Mouse (Mus musculus): ENCODE data around the gene Col7a1.

Col7a1 gene

DNA sequence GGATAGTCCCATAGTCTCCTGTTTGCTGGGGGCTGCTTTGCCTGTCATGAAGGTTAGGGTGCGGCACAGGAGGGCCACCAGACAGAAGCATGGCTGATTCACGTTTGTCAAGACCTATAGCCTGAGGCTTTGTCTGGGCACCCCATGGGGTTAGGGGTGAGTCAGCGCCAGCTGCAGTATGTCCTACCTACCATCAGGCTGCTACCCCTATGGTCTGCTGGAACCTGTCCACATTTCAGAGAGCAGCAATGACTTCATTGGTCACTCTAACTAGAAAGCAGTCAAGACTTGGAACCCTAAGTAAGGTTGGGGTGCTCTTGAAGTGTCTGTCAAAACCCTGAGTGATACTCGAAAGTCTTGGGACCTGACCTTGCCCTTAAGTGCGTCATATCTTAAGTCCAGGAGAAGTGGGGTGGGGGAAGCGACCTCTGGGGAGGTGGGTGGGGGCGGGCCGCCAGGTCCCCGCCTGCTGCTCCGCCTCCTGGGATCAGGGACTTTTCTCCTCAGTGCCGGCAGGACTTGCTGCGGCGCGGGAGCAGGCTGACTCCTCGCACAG, at the start of gene Col7a1:
Col7a1 (plus strand) TSS at position 506 of the 556 bp plus-strand sequence.
- no peak for DNase-seq

DNA sequence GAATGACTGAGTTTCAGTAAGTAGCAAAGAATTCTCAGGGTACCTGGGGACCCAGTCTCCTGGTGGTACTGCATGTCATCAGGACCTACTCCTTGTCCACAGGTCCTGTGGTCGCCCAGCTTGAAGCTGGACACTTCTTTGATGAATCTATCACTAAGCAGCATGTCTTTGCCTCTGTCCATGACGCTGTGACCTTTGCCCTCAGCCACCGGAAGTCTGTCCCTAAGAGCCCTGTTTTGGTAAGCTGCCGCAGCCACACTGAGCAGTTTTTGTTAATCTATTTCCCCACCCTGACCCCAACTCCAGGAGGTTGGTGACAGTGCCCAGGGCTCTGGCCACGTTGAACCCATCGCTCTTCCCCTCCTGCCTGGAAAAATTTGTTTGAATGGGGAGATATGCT, 41.1 kb upstream of the Col7a1 start:
- no peak for DNase-seq

DNA sequence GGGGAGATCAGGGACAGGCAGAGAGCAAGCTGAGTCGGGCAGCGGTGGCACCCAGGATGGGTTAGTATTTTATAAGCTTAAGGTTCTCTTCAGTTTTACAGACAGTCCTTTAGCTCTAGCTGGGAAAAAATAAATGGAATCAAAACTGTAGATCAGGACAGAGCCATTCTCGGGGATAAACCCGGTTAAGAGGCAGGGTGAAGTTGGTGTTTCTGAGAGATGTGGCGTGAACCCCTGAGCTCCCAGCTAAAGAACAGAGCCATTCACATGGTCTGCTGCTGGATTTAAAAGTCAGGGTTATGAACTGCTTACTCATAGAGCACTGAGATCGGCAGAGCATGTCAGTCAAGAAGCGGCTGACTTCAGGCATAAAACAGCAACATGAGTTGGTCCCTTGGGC, 40.2 kb upstream of the Col7a1 start:
- DNase-seq, result no peak

DNA sequence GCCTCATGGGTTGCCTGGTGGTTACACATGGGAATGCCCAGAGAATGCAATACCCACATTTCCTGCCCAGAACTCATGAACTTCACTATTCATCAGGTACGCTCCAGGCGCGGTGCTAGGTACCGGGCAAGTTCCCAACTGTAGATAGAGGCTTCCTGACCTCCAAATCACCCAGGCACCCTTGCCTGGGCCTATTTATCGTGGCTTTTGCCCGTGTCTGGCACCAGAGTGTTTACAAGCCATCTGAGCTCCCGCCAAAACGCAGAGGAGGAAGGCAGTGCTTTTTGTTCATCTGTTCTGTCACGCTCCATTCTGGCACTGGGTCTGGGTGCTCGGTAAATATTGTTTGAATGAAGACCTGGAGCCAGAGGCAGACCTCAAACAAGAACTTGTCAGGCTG, 39.8 kb upstream of the Col7a1 start:
- no peak for DNase-seq

DNA sequence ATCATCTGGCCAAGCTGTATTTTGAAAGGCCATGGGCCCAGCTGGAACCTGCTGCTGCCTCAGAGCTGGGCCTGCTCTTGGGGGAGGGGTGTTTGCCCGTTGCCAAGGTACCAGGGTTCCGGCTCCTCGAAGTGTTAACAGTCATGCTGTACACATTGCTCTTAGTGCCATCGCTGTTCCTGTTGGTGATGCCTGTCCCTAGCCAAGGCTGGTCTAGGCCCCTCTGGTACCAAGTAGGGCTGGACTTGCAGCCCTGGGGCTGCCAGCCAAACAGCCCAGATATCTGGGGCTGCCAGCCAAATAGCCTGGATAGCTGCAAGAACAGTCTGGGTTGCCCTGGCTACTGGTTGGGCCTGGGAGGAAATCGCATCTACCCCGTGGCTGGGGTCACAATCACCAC, 38.9 kb upstream of the Col7a1 start, which contains the start of gene Tmem89:
Tmem89 (plus strand) TSS at position 129 of the 400 bp plus-strand sequence.
- DNase-seq, result no peak

DNA sequence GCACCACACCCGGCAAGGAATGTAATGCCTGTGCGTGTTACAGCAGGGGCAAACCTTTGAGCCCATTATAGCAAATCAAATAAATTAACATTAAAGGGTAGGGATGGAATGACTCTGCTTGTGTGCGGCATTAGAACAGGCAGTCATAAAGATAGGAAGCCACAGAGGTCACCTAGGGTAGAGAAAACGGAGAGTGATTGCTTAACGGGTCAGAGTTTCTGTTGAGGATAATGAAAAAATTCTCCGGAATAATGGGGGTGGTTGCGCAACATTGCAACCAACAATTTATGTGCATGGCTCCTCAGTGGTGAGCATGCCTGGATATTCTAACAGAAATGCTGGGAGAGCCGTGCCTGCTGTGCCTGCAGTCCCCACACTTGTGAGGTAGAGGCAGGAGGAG, 27.5 kb upstream of the Col7a1 start:
- no peak for DNase-seq

DNA sequence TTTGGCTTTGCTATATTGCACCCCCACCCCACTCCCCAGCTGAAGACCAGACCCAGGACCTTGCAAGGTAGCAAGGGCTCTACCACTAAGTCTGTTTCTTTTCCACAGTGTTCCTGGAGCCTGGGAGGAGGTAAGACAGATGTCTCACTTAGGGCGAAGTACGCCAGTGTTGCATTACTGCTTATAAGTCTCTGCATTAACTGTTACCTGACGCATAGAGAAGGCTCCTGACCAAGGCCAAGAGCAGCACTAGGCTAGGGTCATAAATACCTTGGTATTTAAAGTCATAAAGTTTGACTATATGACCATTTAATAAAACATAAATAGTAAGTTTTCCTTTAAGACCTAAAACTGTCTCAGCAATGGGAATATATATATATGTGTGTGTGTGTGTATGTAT, 25.0 kb upstream of the Col7a1 start:
- no peak for DNase-seq

DNA sequence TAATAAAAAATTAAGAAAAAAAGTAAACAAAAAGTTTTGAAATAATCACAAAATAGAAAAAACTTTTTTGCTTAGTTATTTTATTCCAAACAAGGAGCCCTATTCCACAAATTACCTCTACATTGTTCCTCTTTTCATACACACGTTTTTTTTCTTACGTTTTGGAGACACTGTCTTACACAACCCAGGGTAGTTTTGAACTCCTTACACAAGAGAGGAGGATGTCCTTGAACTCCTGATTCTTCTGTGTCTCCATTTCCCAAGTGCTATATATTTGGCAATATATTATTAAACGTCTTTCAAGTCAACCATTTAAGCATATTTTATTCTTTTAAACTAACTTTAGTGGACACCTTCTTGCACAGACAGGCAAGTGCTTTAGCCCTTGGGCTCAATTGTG, 17.4 kb upstream of the Col7a1 start:
- DNase-seq, result no peak

DNA sequence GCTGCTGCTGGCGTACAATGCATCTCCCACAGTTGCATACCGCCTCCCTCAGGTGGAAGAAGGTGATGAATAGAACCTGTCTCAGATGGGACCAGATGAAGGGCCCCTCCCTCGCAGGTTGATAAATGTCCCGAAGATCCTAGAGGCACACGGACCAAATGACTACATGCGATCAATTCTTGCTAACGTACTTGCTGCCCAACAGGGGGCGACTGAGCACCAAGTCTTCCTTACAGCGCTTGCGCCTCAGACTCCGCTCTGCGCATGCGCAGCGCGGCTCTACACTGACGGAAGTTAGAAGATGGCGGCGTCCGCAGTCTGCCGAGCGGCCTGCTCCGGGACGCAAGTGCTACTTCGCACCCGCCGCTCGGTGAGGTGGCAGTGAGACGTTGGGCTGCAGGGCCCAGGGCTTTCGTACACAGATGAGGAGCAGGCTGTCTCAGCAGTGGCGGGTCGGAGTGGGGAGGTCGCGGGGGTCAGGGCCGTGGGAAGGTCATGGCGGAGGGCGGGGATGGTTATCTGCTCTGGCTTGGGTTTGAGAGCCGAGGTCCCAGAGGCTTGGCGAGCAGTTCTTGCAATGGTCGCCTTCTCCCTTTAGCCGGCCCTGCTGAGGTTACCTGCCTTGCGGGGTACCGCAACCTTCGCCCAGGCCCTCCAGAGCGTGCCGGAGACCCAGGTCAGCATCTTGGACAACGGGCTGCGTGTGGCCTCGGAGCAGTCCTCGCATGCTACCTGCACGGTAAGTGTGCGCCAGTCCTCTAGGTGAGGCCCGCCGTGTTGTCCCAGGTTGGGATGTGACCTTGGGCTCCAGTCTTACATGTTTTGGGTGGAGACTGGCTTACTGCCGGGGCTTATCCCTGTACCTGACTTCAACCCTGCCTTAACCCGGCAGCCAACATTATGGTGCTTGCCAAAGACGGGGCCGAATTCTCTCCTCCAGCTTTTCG, 16.7 kb upstream of the Col7a1 start, which contains the start of gene Uqcrc1:
Uqcrc1 (plus strand) TSS at position 216 of the 947 bp plus-strand sequence.
- DNase-seq, result peak; percentile 95

DNA sequence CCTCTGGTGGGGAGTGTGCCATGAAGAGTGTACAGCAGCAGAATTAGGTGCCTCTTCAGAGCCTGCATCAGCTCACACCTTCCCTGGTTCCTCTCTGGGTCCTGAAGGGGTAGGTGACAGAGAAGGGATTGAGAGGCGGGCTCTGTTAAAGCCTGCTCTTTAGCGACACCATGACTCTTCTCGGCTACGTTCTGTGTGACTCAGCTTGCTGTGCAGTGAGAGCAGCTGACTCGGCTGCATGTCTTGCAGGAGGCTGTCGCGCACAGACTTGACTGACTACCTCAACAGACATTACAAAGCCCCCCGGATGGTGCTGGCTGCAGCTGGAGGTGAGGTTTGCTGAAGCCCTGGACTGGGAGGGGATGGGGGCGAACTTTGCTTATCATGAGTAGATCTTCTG, 8.3 kb upstream of the Col7a1 start:
- DNase-seq, result no peak

DNA sequence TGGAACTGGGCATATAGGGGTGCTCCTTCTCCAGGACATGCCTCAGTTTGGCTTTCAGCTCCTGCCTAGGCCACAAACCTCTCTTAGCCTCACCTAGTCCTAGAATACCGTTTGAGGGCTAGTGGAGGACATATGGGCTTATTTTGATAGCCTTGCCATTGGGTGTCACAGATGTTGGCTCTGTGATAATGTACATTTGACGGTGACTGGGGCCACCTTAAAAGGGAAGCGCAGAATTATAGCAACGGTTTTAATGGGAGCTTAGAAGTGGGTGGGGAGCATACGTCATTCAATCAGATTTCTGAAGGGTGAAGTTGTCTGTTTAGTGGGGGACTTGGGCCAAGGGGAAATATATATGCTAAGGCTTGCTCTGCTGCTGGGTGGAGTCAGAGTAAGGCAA, 7.8 kb upstream of the Col7a1 start:
- DNase-seq, result no peak

DNA sequence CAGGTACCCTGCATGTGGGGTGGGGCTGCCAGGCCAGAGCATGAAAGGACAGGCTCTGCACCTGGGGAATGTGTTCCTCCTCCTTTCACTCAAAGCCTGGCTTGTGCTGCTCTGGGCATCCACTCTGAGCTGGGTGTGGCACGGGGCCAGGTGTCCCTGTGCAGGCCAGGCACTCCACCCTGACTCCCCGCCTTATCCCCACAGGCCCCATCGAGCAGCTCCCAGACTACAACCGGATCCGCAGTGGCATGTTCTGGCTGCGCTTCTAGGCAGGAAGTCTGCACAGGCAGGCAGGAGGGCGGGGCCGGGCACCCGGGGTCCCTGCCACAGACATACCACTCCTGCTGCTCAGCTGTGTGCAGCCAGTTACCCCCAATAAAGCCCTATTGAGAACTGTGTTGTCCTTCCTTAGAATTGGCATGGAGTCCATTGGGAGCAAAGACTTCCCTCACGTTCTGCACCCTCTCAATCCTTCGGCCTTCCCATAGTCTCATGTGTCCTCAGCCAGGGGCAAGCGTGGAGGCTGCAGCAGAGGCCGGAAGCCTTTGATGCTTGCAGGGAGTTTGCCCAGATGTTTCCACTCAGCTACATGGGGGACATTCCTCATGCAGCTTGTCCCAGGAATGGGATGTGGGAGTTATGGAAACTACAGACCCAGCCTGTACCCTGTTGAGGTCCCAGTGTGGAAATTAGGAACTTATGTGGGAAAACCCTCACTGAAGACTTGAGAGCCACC, 4.0 kb upstream of the Col7a1 start:
- no peak for DNase-seq

DNA sequence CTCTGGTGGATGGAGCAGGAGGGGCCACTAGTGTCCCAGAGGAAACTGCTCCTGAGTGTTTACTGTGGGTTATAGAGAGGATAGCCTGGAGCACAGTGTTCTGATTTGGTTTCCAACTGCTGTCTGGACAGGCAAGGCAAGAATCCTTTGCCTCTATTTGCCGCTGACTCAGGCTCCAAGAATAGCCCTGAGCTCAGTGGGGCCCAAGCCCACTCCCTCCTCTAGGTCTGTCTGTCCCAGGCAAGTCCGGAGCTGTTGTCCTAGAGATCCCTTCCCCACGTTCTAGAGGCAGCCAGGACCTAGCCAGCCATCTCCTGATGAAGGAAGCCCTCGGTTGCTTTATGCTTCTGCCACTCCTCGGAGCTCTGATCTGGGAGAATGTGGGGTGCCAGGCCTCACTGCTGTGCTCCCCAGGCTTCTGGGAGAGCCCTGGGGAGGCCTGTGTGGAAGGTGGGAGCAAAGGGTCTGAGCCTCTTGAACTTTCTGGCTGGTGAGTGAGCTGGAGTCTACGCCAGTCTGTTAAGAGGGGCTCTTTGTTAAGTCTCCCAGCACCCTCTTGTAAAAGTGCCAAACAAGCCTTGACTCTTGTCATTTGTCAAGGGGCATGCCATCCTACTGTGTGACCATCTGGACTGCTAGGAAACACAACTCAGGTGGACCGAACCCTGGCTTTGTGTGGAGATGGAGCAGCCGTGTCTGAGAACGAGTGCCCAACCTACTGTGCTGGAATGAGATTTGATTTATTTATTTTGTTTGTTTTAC, 3.2 kb upstream of the Col7a1 start:
- no peak for DNase-seq

DNA sequence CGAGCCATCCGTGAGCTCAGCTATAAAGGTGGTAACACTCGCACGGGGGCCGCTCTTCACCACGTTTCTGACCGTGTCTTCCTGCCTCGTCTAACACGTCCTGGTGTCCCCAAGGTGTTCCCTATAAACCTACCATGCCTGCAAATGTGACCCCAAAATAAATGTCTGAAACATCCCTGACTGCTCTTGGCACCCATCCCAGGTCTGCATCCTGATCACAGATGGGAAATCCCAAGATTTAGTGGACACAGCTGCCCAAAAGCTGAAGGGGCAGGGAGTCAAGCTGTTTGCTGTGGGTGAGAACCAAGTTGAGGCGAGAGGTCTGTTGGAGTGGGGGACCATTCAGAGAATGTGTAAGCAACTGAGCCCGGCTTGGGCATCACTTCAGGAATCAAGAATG, 1.9 kb downstream of the Col7a1 start:
- DNase-seq, result no peak

DNA sequence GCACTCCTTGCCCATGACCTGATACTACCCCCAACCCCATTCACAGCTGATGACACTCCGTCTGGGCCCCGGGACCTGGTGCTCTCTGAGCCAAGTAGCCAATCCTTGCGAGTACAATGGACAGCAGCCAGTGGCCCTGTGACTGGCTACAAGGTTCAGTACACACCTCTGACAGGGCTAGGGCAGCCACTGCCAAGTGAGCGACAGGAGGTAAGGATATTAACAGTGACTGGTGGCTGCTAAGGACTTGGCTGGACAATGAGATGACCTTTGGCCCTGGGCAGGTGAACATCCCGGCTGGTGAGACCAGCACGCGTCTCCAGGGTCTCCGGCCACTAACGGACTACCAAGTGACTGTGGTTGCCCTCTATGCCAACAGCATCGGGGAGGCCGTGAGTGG, 2.5 kb downstream of the Col7a1 start:
- DNase-seq, result no peak

DNA sequence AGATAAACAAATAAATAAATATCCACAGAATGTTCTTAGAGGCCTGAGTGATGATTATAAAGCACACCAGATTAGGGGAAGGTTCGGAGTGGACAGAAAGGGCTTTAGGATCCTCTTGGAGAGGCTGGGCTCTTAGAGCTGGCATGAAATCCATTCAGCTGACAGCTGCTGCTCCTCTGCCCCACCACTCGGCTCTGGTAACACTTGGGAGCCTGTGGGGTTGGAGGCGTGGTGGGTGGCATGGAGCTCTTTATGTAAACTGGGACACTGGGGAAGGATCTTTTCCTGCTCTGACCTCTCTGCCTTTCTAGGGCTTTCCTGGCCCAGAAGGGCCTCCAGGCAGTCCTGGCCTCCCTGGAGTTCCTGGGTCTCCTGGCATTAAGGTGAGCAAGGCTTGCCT, 10.2 kb downstream of the Col7a1 start:
- no peak for DNase-seq

DNA sequence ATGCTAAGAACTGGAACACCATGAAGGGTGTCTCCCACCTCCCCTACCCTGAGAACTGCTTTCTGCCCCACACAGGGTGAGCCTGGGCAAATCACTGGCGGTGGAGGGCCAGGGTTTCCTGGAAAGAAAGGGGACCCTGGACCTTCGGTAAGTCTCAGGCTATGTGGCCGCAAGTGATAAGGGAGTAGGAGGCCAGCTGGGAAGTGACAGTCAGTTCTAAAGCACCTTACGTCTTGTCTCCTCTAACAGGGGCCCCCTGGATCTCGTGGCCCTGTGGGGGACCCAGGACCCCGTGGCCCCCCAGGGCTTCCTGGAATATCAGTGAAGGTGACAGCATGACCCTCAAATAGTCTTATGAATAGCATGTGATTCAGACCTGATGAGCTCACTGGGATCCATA, 11.0 kb downstream of the Col7a1 start:
- DNase-seq, result no peak

DNA sequence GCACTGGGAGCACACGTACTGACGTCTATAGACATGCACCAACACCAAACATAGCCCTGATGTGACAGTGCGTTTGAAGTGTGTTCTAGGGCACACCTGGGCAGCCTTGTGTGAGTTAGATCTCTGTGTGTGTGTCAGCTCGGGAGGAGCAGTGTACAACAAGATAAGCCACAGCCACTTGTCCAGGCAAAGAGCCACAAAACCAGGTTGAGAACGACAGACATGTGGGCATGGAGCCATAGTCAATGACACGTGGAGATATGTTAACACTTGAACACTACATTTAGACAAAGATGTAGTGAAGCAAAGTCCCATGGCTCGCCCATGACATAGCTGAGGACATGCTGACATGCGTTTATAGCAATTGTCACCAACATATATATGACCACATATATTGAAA, 17.2 kb downstream of the Col7a1 start:
- DNase-seq, result no peak

DNA sequence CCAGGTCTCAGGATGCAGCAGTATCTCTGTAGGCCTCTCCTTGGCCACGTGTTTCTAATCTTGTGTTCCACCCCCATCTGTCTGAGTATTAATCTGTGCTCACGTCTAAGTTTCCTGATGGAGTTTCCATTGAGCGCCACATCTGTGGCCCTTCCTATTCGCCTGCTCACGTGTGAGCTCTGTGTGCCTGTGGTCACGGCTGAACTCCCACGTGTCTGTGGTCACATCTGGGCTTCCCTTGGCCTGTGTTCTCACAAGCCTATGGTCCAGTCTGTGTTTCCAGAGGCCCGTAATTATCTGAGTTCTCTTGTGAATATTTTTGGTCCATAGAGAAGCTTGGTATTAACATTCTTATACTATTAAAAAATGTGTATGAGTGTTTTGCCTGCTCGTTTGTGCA, 23.1 kb downstream of the Col7a1 start:
- DNase-seq, result no peak

DNA sequence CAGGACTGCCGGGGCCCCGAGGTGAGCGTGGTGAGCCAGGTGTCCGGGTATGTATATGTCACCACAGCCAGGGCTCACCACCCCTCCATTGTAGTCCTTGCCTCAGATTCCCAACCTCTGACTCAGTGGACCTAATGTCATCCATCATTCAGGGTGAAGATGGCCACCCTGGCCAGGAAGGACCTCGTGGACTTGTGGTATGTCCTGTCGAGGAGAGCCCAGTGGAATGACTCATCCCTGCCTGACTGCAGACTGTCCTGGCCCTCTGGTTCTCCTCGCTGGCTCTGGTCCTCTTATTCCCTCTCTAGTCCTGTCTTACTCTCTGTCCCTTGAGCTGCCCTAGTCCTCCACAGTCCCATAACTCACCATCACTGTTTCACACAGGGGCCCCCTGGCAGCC, 24.6 kb downstream of the Col7a1 start:
- no peak for DNase-seq

DNA sequence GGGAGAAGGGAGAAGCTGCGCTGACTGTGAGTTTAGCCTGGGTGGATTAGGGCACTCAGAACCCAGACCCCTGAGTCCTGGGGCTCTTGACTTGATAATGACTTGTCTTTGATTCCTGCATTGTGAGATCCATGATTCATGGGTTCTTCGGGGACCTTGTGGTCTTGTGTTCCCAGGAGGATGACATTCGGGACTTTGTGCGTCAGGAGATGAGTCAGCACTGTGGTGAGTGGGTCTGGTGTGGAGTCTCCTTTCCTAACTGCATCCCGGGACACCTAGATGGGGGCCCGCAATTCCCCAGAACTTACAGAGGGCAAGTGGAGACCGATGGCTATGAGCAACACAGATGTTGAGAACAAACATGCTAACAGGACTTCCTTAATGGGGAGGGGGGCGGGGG, 29.1 kb downstream of the Col7a1 start:
- no peak for DNase-seq

DNA sequence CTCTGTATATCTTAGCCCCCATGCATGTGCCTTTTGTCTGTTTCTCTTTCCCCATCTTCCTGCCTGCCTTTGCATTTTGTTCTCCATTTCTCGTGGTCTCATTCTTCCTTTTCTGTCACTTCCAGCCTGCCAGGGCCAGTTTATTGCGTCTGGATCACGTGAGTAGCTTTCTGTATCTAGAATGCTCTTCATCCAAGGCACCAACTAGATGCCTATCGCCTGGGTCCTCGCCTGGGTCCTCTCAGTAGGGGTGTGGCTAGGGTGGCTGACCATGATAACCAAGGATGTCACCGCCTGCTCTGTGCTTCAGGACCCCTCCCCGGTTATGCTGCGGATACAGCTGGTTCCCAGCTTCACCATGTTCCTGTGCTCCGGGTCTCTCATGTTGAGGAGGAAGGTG, 29.8 kb downstream of the Col7a1 start:
- DNase-seq, result no peak

DNA sequence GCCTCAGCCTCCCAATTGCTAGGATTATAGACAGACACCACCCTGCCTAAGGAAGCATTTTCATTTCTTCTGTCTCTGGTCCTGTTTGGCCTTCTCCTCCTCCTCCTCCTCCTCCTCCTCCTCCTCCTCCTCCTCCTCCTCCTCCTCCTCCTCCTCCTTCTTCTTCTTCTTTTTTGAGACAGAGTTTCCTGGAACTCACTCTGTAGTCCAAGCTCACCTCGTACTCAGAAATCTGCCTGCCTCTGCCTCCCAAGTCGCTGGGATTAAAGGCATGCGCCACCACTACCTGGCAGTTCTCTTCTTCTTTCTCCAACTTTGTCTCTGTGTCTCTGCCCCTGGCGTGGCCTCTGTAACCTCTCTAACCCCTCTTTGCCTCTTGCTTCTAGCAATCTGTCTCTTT, 32.3 kb downstream of the Col7a1 start, which contains the start of gene Ucn2:
Ucn2 (plus strand) TSS at position 301 of the 400 bp plus-strand sequence.
- DNase-seq, result no peak

Measured in B cell, adult 2 months (primary cell).